25 mouse cellular contexts compared by ENCODE assay signal in the genomic region with DNA sequence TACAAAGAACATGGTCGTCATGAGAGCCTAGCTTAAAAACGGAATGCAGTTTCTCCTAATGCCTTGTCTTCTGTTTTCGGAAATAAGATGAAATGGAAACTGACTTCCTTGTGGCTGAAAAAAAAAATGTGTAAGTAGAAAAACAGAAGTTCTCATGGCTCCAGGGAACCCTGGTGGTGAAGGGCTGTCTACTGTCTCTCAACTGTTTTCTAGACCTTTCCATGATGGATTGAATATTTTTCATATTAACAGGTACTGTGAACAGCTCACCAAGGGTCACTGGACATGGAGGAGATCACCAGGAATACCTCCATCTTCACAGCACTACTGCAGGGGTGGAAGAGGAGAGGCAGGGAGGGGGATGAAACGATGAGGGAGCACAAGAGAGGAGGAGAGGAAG. TPM values are rescaled to one million over a fixed set of nuclear protein-coding genes. Genes with fewer than 3 reads are reported as not detected.
DNase-seq lines count a peak whose midpoint lies in the region; ATAC-seq and TF ChIP-seq lines count a peak whose summit lies in the region.
"Had no signal": no experiment of that assay in that cellular context is flagged by ENCODE, and none has a peak within 500 bp of the region (broad histone marks: within the 10 kb centered on the region; RNA-seq: fewer than 3 reads in every experiment).

No protein-coding gene starts in this region.

- no peak overlapping the region for H3K4me2 ChIP-seq in liver, embryonic 15.5 days
- no peak overlapping the region for H3K4me2 ChIP-seq in liver, embryonic 12.5 days
- H3K4me2 ChIP-seq: embryonic facial prominence, embryonic 15.5 days; heart, embryonic 11.5 days; heart, embryonic 15.5 days; hindbrain, embryonic 14.5 days had no signal

- no peak for ATAC-seq in liver, embryonic 15.5 days (ENCODE audit: insufficient read depth)
- ATAC-seq in liver, embryonic 12.5 days = no peak
- ATAC-seq in common myeloid progenitor, adult 5-6 weeks (replicated peaks; ENCODE audit: low read depth, poor library complexity, severe bottlenecking) = peak; percentile 6; the same call in 1 of the 2 replicates
- ATAC-seq: forebrain, embryonic 14.5 days had no signal

- H3K27me3 ChIP-seq in liver, embryonic 15.5 days = peaks cover 26% of the 10 kb centered on the region
- peaks cover 38% of the 10 kb centered on the region for H3K27me3 ChIP-seq in liver, embryonic 12.5 days (replicated peaks)
- no peaks in the 10 kb centered on the region for H3K27me3 ChIP-seq in spleen, adult 2 months (ENCODE audit: control insufficient read depth, insufficient read depth, low read length)
- no peaks in the 10 kb centered on the region for H3K27me3 ChIP-seq in splenic B cell, adult 2 months (ENCODE audit: control insufficient read depth, insufficient read depth, low read length, poor library complexity, severe bottlenecking)

- no peak for TF ChIP-seq POLR2A in spleen, adult 2 months (IDR thresholded peaks at IDR 0.05; ENCODE audit: low read depth, low read length)

- DNase-seq in spleen, adult 2 months (ENCODE audit: low read depth in 1 of 2, low spot score in 2 of 2) = no peak
- DNase-seq in spleen, postnatal 14 days (ENCODE audit: low spot score in 2 of 2) = no peak
- DNase-seq in splenic B cell, adult 2 months (ENCODE audit: low read depth, low spot score) = peak; percentile 64
- no peak for DNase-seq in natural killer cell, adult 2 months (ENCODE audit: low spot score in 2 of 2)
- DNase-seq in adrenal gland, postnatal 25 days = no peak
- DNase-seq: adrenal gland, adult 2 months; adrenal gland, postnatal 36 days; cerebellum, adult 2 months; cerebellum, postnatal 10 days; embryo, embryonic 11 days; gastrocnemius, adult 2 months; gastrocnemius, postnatal 36 days; heart, adult 2 months had no signal

- no peaks in the 10 kb centered on the region for H3K9me3 ChIP-seq in liver, embryonic 15.5 days (replicated peaks)
- no peaks in the 10 kb centered on the region for H3K9me3 ChIP-seq in liver, embryonic 12.5 days (replicated peaks)
- H3K9me3 ChIP-seq: embryonic facial prominence, embryonic 15.5 days; forebrain, embryonic 10.5 days; heart, embryonic 15.5 days; hindbrain, embryonic 10.5 days had no signal

- no peaks in the 10 kb centered on the region for H3K36me3 ChIP-seq in liver, embryonic 15.5 days (replicated peaks)
- H3K36me3 ChIP-seq in liver, embryonic 12.5 days = no peaks in the 10 kb centered on the region
- H3K36me3 ChIP-seq in spleen, adult 2 months (ENCODE audit: control insufficient read depth, insufficient read depth, low read length) = no peaks in the 10 kb centered on the region; the same call in 1 of the 2 replicates
- H3K36me3 ChIP-seq in splenic B cell, adult 2 months (ENCODE audit: control insufficient read depth, insufficient read depth, low read length, poor library complexity, severe bottlenecking) = peaks cover 1% of the 10 kb centered on the region; the same call in 1 of the 2 replicates
- H3K36me3 ChIP-seq: embryonic facial prominence, embryonic 15.5 days; forebrain, embryonic 10.5 days; heart, embryonic 15.5 days; hindbrain, embryonic 10.5 days had no signal

- WGBS in liver, embryonic 15.5 days (ENCODE audit: insufficient replicate concordance) = 25% methylated on average over 4 of the region's 4 CpGs
- 44% methylated on average over 4 of the region's 4 CpGs for WGBS in liver, embryonic 12.5 days (ENCODE audit: insufficient replicate concordance)
- 20% methylated on average over 4 of the region's 4 CpGs for WGBS in spleen, adult 2 months

- peak overlapping the region; percentile 30; the same call in 1 of the 2 replicates for H3K27ac ChIP-seq in liver, embryonic 15.5 days (replicated peaks)
- H3K27ac ChIP-seq in liver, embryonic 12.5 days = no peak overlapping the region
- peak overlapping the region; percentile 78 for H3K27ac ChIP-seq in spleen, adult 2 months (ENCODE audit: insufficient read depth, low read length)
- H3K27ac ChIP-seq: embryonic facial prominence, embryonic 15.5 days; forebrain, embryonic 10.5 days; gastrocnemius, adult 2 months; heart, adult 2 months; heart, embryonic 15.5 days; hindbrain, embryonic 10.5 days; hindbrain, embryonic 14.5 days had no signal

- no peak overlapping the region for H3K4me3 ChIP-seq in liver, embryonic 15.5 days (replicated peaks)
- no peak overlapping the region for H3K4me3 ChIP-seq in liver, embryonic 12.5 days
- no peak overlapping the region for H3K4me3 ChIP-seq in spleen, adult 2 months (ENCODE audit: extremely low read depth, insufficient read depth, insufficient read length)
- H3K4me3 ChIP-seq: embryonic facial prominence, embryonic 15.5 days; erythroblast, embryonic 14.5 days; forebrain, embryonic 10.5 days; gastrocnemius, adult 2 months; heart, adult 2 months; heart, embryonic 15.5 days; hindbrain, embryonic 10.5 days had no signal

- no peak overlapping the region for H3K9ac ChIP-seq in liver, embryonic 15.5 days
- H3K9ac ChIP-seq in liver, embryonic 12.5 days = no peak overlapping the region
- H3K9ac ChIP-seq: embryonic facial prominence, embryonic 15.5 days; heart, embryonic 15.5 days; hindbrain, embryonic 14.5 days had no signal

- peaks cover 48% of the 10 kb centered on the region for H3K4me1 ChIP-seq in liver, embryonic 15.5 days (replicated peaks)
- peaks cover 46% of the 10 kb centered on the region for H3K4me1 ChIP-seq in liver, embryonic 12.5 days
- peaks cover 17% of the 10 kb centered on the region for H3K4me1 ChIP-seq in spleen, adult 2 months (ENCODE audit: control insufficient read depth, insufficient read depth, insufficient read length)

- no peak for TF ChIP-seq CTCF in spleen, adult 2 months (IDR thresholded peaks at IDR 0.05; ENCODE audit: extremely low read depth, insufficient read depth, insufficient read length, insufficient replicate concordance)

RNA-seq across cellular contexts. Expression of a gene that starts 1.8 kb away (rescaled TPM):
- 2.8 and 3.4 TPM in 2 replicates for polyA plus RNA-seq in liver, embryonic 15.5 days (2015; fragmentation: Nextera tagmentation; extraction: Ambion mirVana)
- 2.1 and 2.3 TPM in 2 replicates for polyA plus RNA-seq in liver, embryonic 12.5 days (2016; fragmentation: Nextera tagmentation; extraction: Ambion mirVana)
- polyA plus RNA-seq in spleen, adult 2 months (2012; rRNA removed) = 55.0 and 68.8 TPM in 2 replicates
- total RNA-seq in common myeloid progenitor, adult 5-6 weeks (2017) = 9.9 and 12.0 TPM in 2 replicates
- total RNA-seq in adrenal gland, postnatal 25 days (2021) = 0.48 and 1.4 TPM in 2 replicates
- polyA plus RNA-seq: C2C12 had no signal

RNA-seq across cellular contexts. Expression of a gene that starts 29.9 kb away (rescaled TPM):
- polyA plus RNA-seq in liver, embryonic 15.5 days (2015; fragmentation: Nextera tagmentation; extraction: Ambion mirVana) = 78.2 and 81.3 TPM in 2 replicates
- 123 and 128 TPM in 2 replicates for polyA plus RNA-seq in liver, embryonic 12.5 days (2016; fragmentation: Nextera tagmentation; extraction: Ambion mirVana)
- polyA plus RNA-seq in spleen, adult 2 months (2012; rRNA removed) = 15.4 and 19.9 TPM in 2 replicates
- 52.9 and 63.8 TPM in 2 replicates for total RNA-seq in common myeloid progenitor, adult 5-6 weeks (2017)
- 17.7 and 19.4 TPM in 2 replicates for total RNA-seq in adrenal gland, postnatal 25 days (2021)

RNA-seq across cellular contexts. Expression of a gene that starts 41.0 kb away (rescaled TPM):
- polyA plus RNA-seq in liver, embryonic 15.5 days (2015; fragmentation: Nextera tagmentation; extraction: Ambion mirVana) = 1.0 and 1.1 TPM in 2 replicates
- 1.9 and 2.0 TPM in 2 replicates for polyA plus RNA-seq in liver, embryonic 12.5 days (2016; fragmentation: Nextera tagmentation; extraction: Ambion mirVana)
- polyA plus RNA-seq in spleen, adult 2 months (2012; rRNA removed) = 1.5 and 4.2 TPM in 2 replicates
- 0.50 TPM in 1 of 2 replicates, not detected in the other for total RNA-seq in common myeloid progenitor, adult 5-6 weeks (2017)
- 35.5 and 35.9 TPM in 2 replicates for total RNA-seq in adrenal gland, postnatal 25 days (2021)

RNA-seq across cellular contexts. Expression of a gene that starts 44.9 kb away (rescaled TPM):
- 22.3 and 22.5 TPM in 2 replicates for polyA plus RNA-seq in liver, embryonic 15.5 days (2015; fragmentation: Nextera tagmentation; extraction: Ambion mirVana)
- 30.7 and 32.6 TPM in 2 replicates for polyA plus RNA-seq in liver, embryonic 12.5 days (2016; fragmentation: Nextera tagmentation; extraction: Ambion mirVana)
- 21.3 and 25.0 TPM in 2 replicates for polyA plus RNA-seq in spleen, adult 2 months (2012; rRNA removed)
- 61.5 and 77.1 TPM in 2 replicates for total RNA-seq in common myeloid progenitor, adult 5-6 weeks (2017)
- total RNA-seq in adrenal gland, postnatal 25 days (2021) = 46.7 and 51.5 TPM in 2 replicates

Comparison
In these comparisons a context has a peak if more than half of its experiments do, and no peak if none do; other contexts are left out.
1. RNA of a gene that starts 1.8 kb away (polyA plus RNA-seq): 55.0 to 68.8 TPM in spleen, adult 2 months; 2.8 to 3.4 TPM in liver, embryonic 15.5 days and 2.1 to 2.3 TPM in liver, embryonic 12.5 days; every median in the first group is over 10 times any median in the second.